Mouse (Mus musculus): ENCODE measurements at regions not wholly inside any gene's neighbourhood (a gene's known extent, or its start where the extent isn't known, plus 50 kb on each side); places are given as distances from the start of the nearest gene placed in this dataset.
"Not testable (repeated sequence)": the region's sequence is repeated elsewhere in the genome, so short reads cannot be mapped to it uniquely, and the experiment has no call there.

DNA sequence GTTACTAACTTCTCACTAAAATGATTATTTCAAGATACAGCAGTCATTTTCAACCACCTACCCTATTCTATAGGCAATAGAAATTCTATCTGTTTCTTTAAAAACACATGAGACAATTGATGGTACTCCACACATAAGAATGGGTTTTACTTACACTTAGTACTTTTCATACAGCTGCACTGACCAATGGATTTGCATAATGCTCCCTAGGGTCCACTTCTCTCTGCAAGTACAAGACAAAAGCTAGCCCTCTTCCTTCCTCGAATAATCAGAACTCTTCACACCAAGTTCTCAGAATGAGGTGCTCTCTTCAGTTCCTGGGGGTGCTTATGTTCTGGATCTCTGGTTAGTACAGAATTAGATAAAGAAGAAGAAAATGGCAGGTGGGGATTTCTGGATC is 684.1 kb upstream of the Tacstd2 start:
- Histone ChIP-seq H3K27ac (no peak overlapping the region), H3K4me3 (no peak overlapping the region), H3K27me3 (no peaks in the 10 kb centered on the region), H3K36me3 (no peaks in the 10 kb centered on the region), H3K4me1 (no peaks in the 10 kb centered on the region), H3K4me2 (replicated peaks) (no peak overlapping the region), H3K9ac (no peak overlapping the region), H3K9me3 (no peaks in the 10 kb centered on the region)
- ATAC-seq (ENCODE audit: insufficient number of reproducible peaks, insufficient read depth, low FRiP score, low TSS enrichment), result no peak
- WGBS, result 63% methylated on average over 1 of the region's 1 CpGs

DNA sequence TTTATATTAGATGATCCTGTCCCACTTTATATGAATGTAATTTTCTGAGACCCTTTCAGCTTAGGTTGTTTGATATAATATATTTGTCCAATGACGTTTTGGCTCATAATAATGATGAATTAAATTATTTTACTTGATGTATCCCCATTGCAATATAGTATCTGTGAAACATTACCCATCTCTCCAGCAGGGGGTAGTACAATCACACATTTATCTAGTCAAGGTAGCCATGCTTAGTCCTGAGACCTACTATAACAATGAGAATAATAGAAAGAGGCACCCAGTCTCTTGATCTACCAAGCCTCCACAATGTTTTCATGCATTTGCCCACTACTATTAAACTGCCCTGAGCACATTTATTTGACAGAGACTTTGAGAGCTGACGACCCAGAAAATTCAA is 665.9 kb upstream of the Tacstd2 start:
- Histone ChIP-seq H3K4me1 (no peaks in the 10 kb centered on the region), H3K4me3 (no peak overlapping the region), H3K27ac (no peak overlapping the region), H3K36me3 (no peaks in the 10 kb centered on the region), H3K4me2 (replicated peaks) (no peak overlapping the region), H3K9me3 (no peaks in the 10 kb centered on the region), H3K9ac (no peak overlapping the region), H3K27me3 (no peaks in the 10 kb centered on the region)
- WGBS, result 32% methylated on average over 2 of the region's 2 CpGs
- no peak for ATAC-seq (ENCODE audit: insufficient number of reproducible peaks, insufficient read depth, low FRiP score, low TSS enrichment)

DNA sequence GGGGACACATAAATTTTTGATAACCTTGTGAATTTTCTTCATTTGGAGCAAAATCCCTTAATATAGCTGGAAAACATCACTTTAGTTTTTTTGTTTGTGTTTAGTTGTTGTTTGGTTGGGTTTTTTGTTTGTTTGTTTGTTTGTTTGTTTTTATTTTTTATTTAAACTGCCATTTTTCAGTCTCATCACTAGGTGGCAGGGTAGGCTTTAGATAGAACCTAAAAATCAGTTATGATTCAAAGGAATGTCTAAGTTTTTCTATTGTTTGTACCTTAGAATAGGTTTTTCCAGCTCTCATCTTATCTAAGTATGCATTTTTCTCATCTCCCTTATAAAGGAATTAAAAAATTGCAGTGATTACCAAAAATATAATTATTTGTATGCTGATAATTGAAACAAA is 662.4 kb upstream of the Tacstd2 start:
- Histone ChIP-seq H3K27me3 (no peaks in the 10 kb centered on the region), H3K36me3 (no peaks in the 10 kb centered on the region), H3K9me3 (no peaks in the 10 kb centered on the region), H3K4me3 (no peak overlapping the region), H3K4me2 (replicated peaks) (no peak overlapping the region), H3K27ac (no peak overlapping the region), H3K9ac (no peak overlapping the region), H3K4me1 (no peaks in the 10 kb centered on the region)
- ATAC-seq (ENCODE audit: insufficient number of reproducible peaks, insufficient read depth, low FRiP score, low TSS enrichment), result no peak

DNA sequence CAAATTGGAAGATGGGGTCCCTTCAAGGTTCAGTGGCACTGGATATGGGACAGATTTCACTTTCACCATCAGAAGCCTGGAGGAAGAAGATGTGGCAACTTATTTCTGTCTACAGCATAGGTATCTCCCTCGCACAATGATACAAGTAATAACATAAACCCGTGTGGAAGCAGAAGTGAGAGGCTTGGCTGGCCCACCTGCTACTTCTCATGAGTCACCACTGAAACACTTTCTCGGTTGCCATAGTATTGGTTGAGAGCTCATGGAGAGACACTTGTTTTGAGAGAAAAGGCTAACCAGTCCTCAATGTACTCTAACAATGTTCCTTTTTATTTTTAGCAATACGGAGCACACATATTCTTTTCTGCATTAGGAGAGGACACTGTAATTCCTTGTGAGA is 629.2 kb upstream of the Tacstd2 start:
- ATAC-seq (ENCODE audit: insufficient number of reproducible peaks, insufficient read depth, low FRiP score, low TSS enrichment), result no peak

DNA sequence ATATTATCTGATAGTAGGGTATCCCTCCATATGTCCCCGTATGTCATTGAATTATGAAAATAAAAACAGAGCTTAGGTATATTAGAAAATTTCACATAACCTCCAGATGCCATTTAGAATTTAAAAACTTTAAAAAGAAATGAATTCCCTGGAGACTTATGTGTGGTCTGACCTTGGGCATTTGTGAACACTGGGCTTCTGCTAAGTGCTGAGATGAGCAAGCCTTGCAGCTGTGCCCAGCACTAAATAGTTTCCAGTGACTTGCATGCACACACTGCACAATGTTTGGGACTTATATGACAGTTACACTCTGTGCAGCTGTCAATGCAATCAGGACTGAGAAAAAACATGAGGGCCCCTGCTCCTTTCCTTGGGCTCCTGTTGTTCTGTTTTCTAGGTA is 628.5 kb upstream of the Tacstd2 start:
- not testable (repeated sequence) for H3K36me3 ChIP-seq; H3K4me2 ChIP-seq (replicated peaks); H3K4me3 ChIP-seq; H3K4me1 ChIP-seq; H3K27me3 ChIP-seq; H3K9ac ChIP-seq; H3K27ac ChIP-seq; H3K9me3 ChIP-seq; ATAC-seq (ENCODE audit: insufficient number of reproducible peaks, insufficient read depth, low FRiP score, low TSS enrichment)
- 84% methylated on average over 1 of the region's 1 CpGs for WGBS

More for the DNA sequence above, 629.2 kb upstream of the Tacstd2 start:
- no peak overlapping the region for H3K4me2 ChIP-seq (replicated peaks)
- no peaks in the 10 kb centered on the region for H3K36me3 ChIP-seq
- no peaks in the 10 kb centered on the region for H3K9me3 ChIP-seq
- no peak overlapping the region for H3K4me3 ChIP-seq
- no peaks in the 10 kb centered on the region for H3K27me3 ChIP-seq
- no peak overlapping the region for H3K27ac ChIP-seq
- H3K4me1 ChIP-seq, result no peaks in the 10 kb centered on the region
- WGBS, result 78% methylated on average over 4 of the region's 4 CpGs
- H3K9ac ChIP-seq, result no peak overlapping the region

DNA sequence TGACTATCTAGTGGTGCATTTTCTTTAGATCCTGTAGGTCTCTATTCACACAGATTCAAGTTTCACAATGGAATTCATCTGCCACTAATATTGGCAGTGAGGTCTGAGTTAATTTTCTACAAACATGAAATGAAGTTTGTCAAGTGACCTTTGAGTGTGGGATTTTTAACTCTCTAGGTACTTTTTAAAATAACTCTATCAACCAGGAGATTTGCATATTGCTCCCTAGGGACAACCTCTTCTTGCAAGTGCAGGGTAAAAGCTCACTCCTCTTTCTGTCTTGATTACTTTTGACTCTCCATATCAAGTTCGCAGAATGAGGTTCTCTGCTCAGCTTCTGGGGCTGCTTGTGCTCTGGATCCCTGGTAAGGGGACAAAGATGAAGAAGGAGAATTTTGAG is 616.0 kb upstream of the Tacstd2 start:
- Histone ChIP-seq H3K4me2 (replicated peaks) (no peak overlapping the region), H3K9ac (no peak overlapping the region), H3K36me3 (no peaks in the 10 kb centered on the region), H3K27ac (no peak overlapping the region), H3K4me3 (no peak overlapping the region), H3K4me1 (no peaks in the 10 kb centered on the region), H3K27me3 (no peaks in the 10 kb centered on the region), H3K9me3 (no peaks in the 10 kb centered on the region)
- 75% methylated on average over 1 of the region's 1 CpGs for WGBS
- no peak for ATAC-seq (ENCODE audit: insufficient number of reproducible peaks, insufficient read depth, low FRiP score, low TSS enrichment)

DNA sequence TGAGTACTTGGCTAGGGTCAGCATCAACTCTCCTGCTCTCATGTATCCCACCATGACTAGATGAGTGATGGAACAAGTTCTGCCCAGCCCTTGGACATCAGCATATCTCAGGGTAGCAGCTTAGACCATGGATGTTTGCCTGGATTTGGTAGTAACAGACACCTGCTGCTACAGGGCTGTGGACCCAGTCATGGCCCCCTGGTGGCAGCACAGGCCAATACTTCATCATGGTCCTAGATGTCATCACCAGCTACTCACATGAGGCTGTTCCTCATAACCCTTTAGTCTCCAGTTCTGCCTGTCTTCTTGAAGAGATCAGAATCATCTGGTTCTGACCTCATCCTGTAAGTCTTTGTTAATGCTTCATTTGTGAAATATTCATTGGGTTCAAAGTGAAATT is 566.9 kb upstream of the Tacstd2 start:
- ATAC-seq (ENCODE audit: insufficient number of reproducible peaks, insufficient read depth, low FRiP score, low TSS enrichment), result 0 out of 2 replicates have a peak, but pooled peaks have one; percentile 15
- Histone ChIP-seq H3K9me3 (no peaks in the 10 kb centered on the region), H3K4me3 (no peak overlapping the region), H3K36me3 (no peaks in the 10 kb centered on the region), H3K4me1 (no peaks in the 10 kb centered on the region), H3K9ac (no peak overlapping the region), H3K27me3 (no peaks in the 10 kb centered on the region), H3K4me2 (replicated peaks) (no peak overlapping the region), H3K27ac (no peak overlapping the region)

Measured in embryonic facial prominence, embryonic 12.5 days (tissue).